Mouse (Mus musculus) CH12.LX (cell line): ENCODE data around the gene Cul9. TPM values are rescaled to one million over a fixed set of nuclear protein-coding genes. Genes with fewer than 3 reads are reported as not detected.

Experiments
- DNase-seq: peaks from one replicate; pipeline ENCODE4 v3.0.0-alpha.2; 2013; ENCODE audit errors: extremely low read depth
- H3K27ac ChIP-seq: 2 replicates; pipeline ENCODE4 v1.5.1; 2012; ENCODE audit warnings: low read depth, mild to moderate bottlenecking, control low read depth, moderate library complexity; ENCODE audit not compliant: insufficient read depth
- H3K27me3 ChIP-seq: replicated peaks from 2 replicates; pipeline ENCODE3; 2012; ENCODE audit warnings: inconsistent platforms
- H3K36me3 ChIP-seq, 2 experiments: replicated peaks in 1 of 2; 2 replicates each; pipeline versions ENCODE3 to v1.6.1; 2012; ENCODE audit warnings: inconsistent platforms in 1 of 2, low read length in 1 of 2, mild to moderate bottlenecking in 1 of 2, mixed read lengths in 1 of 2, moderate library complexity in 1 of 2; ENCODE audit not compliant: control insufficient read depth in 1 of 2, insufficient read depth in 1 of 2
- H3K4me1 ChIP-seq, 2 experiments: 2 replicates each; pipeline ENCODE4 v1.6.1; 2012; ENCODE audit warnings: inconsistent platforms in 1 of 2, moderate library complexity in 1 of 2; ENCODE audit not compliant: insufficient read depth in 2 of 2, control insufficient read depth in 1 of 2
- H3K4me2 ChIP-seq: 2 replicates; pipeline ENCODE4 v1.6.1; 2012; ENCODE audit warnings: low read depth, mild to moderate bottlenecking, control low read depth; ENCODE audit not compliant: poor library complexity, insufficient read depth, severe bottlenecking
- H3K4me3 ChIP-seq, 3 experiments: fragments of 150-350 bp in 1 of 3; sonication (generic) in 1 of 3; replicated peaks in 1 of 3; 2 replicates each; pipeline versions ENCODE3 to v1.5.1; 2011 to 2012; ENCODE audit warnings: low read depth in 2 of 3, low read length in 2 of 3, mild to moderate bottlenecking in 2 of 3, moderate library complexity in 2 of 3, control low read depth in 1 of 3, improper control_type of control experiment in 1 of 3, inconsistent platforms in 1 of 3, mixed read lengths in 1 of 3; ENCODE audit not compliant: poor library complexity in 1 of 3
- H3K79me2 ChIP-seq: replicated peaks from 2 replicates; pipeline ENCODE4 v1.6.1; 2012; ENCODE audit warnings: mild to moderate bottlenecking, moderate library complexity; ENCODE audit not compliant: control insufficient read depth, poor library complexity, insufficient read depth, severe bottlenecking; ENCODE audit errors: extremely low read depth
- H3K9ac ChIP-seq: 2 replicates; pipeline ENCODE4 v1.6.1; 2012; ENCODE audit warnings: low read depth, mild to moderate bottlenecking, control low read depth, moderate library complexity; ENCODE audit not compliant: insufficient read depth
- H3K9me3 ChIP-seq: replicated peaks from 2 replicates; pipeline ENCODE3; 2012; ENCODE audit warnings: low read length, inconsistent platforms, mixed read lengths
- BHLHE40 ChIP-seq: IDR thresholded peaks from 2 replicates; pipeline ENCODE4 v1.6.1; 2011; ENCODE audit warnings: mild to moderate bottlenecking, low read depth, low read length, improper control_type of control experiment
- CHD1 ChIP-seq: IDR thresholded peaks from 2 replicates; pipeline ENCODE4 v1.6.1; 2012; ENCODE audit warnings: low read depth, low read length, improper control_type of control experiment, inconsistent platforms
- CHD2 ChIP-seq: IDR thresholded peaks from 2 replicates; pipeline ENCODE4 v1.6.1; 2011; ENCODE audit warnings: low read length, improper control_type of control experiment
- CTCF ChIP-seq, 2 experiments: IDR thresholded peaks in 1 of 2; conservative IDR thresholded peaks in 1 of 2; 2 replicates each; pipeline ENCODE4 v1.5.1; 2011 to 2012; ENCODE audit warnings: low read depth in 2 of 2, low read length in 2 of 2, improper control_type of control experiment in 1 of 2, inconsistent platforms in 1 of 2, mild to moderate bottlenecking in 1 of 2, moderate library complexity in 1 of 2
- EP300 ChIP-seq: IDR thresholded peaks from 2 replicates; pipeline ENCODE4 v1.6.1; 2011; ENCODE audit warnings: low read length, improper control_type of control experiment
- ETS1 ChIP-seq: conservative IDR thresholded peaks from 2 replicates; pipeline ENCODE4 v1.6.1; 2012; ENCODE audit warnings: low read depth, mild to moderate bottlenecking, inconsistent platforms, low read length, improper control_type of control experiment, moderate library complexity
- GABPA ChIP-seq: IDR thresholded peaks from 2 replicates; pipeline ENCODE4 v1.6.1; 2012; ENCODE audit warnings: low read depth, low read length, improper control_type of control experiment, inconsistent platforms; ENCODE audit not compliant: insufficient replicate concordance
- HCFC1 ChIP-seq: IDR thresholded peaks from 2 replicates; pipeline ENCODE4 v1.6.1; 2012; ENCODE audit warnings: low read depth, mild to moderate bottlenecking, inconsistent platforms, low read length, improper control_type of control experiment
- IRF4 ChIP-seq: IDR thresholded peaks from 2 replicates; pipeline ENCODE4 v1.6.1; 2014; ENCODE audit warnings: low read depth, mild to moderate bottlenecking, inconsistent platforms, low read length, improper control_type of control experiment
- JUN ChIP-seq: IDR thresholded peaks from 2 replicates; pipeline ENCODE4 v1.6.1; 2011; ENCODE audit warnings: low read depth, mild to moderate bottlenecking, low read length, improper control_type of control experiment, moderate library complexity; ENCODE audit not compliant: insufficient read depth
- KAT2A ChIP-seq: IDR thresholded peaks from 2 replicates; pipeline ENCODE4 v1.6.1; 2012; ENCODE audit warnings: low read length, improper control_type of control experiment, inconsistent platforms; ENCODE audit not compliant: insufficient replicate concordance
- MAFK ChIP-seq: IDR thresholded peaks from 2 replicates; pipeline ENCODE4 v1.6.1; 2011; ENCODE audit warnings: low read length, improper control_type of control experiment; ENCODE audit not compliant: insufficient replicate concordance
- MAZ ChIP-seq: IDR thresholded peaks from 2 replicates; pipeline ENCODE4 v1.6.1; 2012; ENCODE audit warnings: low read depth, mild to moderate bottlenecking, inconsistent platforms, low read length, improper control_type of control experiment, moderate library complexity
- MEF2A ChIP-seq: IDR thresholded peaks from 2 replicates; pipeline ENCODE4 v1.6.1; 2014; ENCODE audit warnings: low read depth, mild to moderate bottlenecking, inconsistent platforms, low read length, improper control_type of control experiment, borderline replicate concordance
- MXI1 ChIP-seq: IDR thresholded peaks from 2 replicates; pipeline ENCODE4 v1.6.1; 2011; ENCODE audit warnings: mild to moderate bottlenecking, low read depth, low read length, improper control_type of control experiment
- MYC ChIP-seq: IDR thresholded peaks from 2 replicates; pipeline ENCODE4 v1.6.1; 2011; ENCODE audit warnings: low read depth, mild to moderate bottlenecking, improper control_type of control experiment, low read length
- NELFE ChIP-seq: IDR thresholded peaks from 2 replicates; pipeline ENCODE4 v1.6.1; 2011; ENCODE audit warnings: low read depth, low read length, improper control_type of control experiment
- PAX5 ChIP-seq: IDR thresholded peaks from 2 replicates; pipeline ENCODE4 v1.6.1; 2012; ENCODE audit warnings: low read length, inconsistent platforms, mixed read lengths
- RAD21 ChIP-seq: IDR thresholded peaks from 2 replicates; pipeline ENCODE4 v1.6.1; 2011; ENCODE audit warnings: low read depth, mild to moderate bottlenecking, low read length, improper control_type of control experiment, moderate library complexity
- RCOR1 ChIP-seq: conservative IDR thresholded peaks from 2 replicates; pipeline ENCODE4 v1.6.1; 2012; ENCODE audit warnings: low read depth, mild to moderate bottlenecking, inconsistent platforms, low read length, improper control_type of control experiment
- SIN3A ChIP-seq: IDR thresholded peaks from 2 replicates; pipeline ENCODE4 v1.6.1; 2012; ENCODE audit warnings: low read length, improper control_type of control experiment, inconsistent platforms
- TBP ChIP-seq: conservative IDR thresholded peaks from 2 replicates; pipeline ENCODE4 v1.6.1; 2011; ENCODE audit warnings: low read depth, low read length, improper control_type of control experiment
- TCF12 ChIP-seq: IDR thresholded peaks from 2 replicates; pipeline ENCODE4 v1.6.1; 2014; ENCODE audit warnings: low read depth, mild to moderate bottlenecking, inconsistent platforms, low read length, improper control_type of control experiment
- UBTF ChIP-seq: IDR thresholded peaks from 2 replicates; pipeline ENCODE4 v1.6.1; 2012; ENCODE audit warnings: low read depth, mild to moderate bottlenecking, inconsistent platforms, low read length, improper control_type of control experiment, moderate library complexity
- ZC3H11A ChIP-seq: IDR thresholded peaks from 2 replicates; pipeline ENCODE4 v1.6.1; 2012; ENCODE audit warnings: low read depth, mild to moderate bottlenecking, inconsistent platforms, low read length, improper control_type of control experiment
- ZKSCAN1 ChIP-seq: IDR thresholded peaks from 2 replicates; pipeline ENCODE4 v1.6.1; 2012; ENCODE audit warnings: low read depth, inconsistent platforms, low read length, improper control_type of control experiment, borderline replicate concordance
- ZMIZ1 ChIP-seq: IDR thresholded peaks from 2 replicates; pipeline ENCODE4 v1.6.1; 2012; ENCODE audit warnings: low read depth, mild to moderate bottlenecking, inconsistent platforms, low read length, improper control_type of control experiment
- dilution Hi-C: fragments of 300-500 bp; cut with MboI; formaldehyde crosslinking; loops from 2 replicates; pipeline ENCODE4 v1.14.3; 2020; ENCODE audit warnings: low sequenced_read_pairs; ENCODE audit not compliant: extremely low pct_unique_long_range_greater_than_20kb, extremely low pct_ligation_motif_present
- in situ Hi-C: fragments of 300-500 bp; cut with MboI; formaldehyde crosslinking; loops from 3 replicates; pipeline ENCODE4 v1.14.3; 2019; ENCODE audit warnings: low sequenced_read_pairs, low pct_ligation_motif_present, low pct_unique_long_range_greater_than_20kb, mixed read lengths
- polyA plus RNA-seq: library from polyadenylated mRNA; unstranded; fragments of >175 nt; gene quantifications from 2 replicates; pipeline ENCODE4 v1.2.1, GENCODE M21; 2012; ENCODE audit warnings: low read depth; ENCODE audit not compliant: insufficient read length
- total RNA-seq, 2 experiments: library from RNA; depleted of rRNA; stranded (reverse); fragments of 300-350 nt in 1 of 2; fragments of >200 nt in 1 of 2; gene quantifications; 2 replicates each; pipeline ENCODE4 v1.2.3; 2012 to 2014

Gene Cul9
- total and polyA plus RNA-seq, 3 experiments = 0.08 to 0.27 TPM; not detected in 1

DNA sequence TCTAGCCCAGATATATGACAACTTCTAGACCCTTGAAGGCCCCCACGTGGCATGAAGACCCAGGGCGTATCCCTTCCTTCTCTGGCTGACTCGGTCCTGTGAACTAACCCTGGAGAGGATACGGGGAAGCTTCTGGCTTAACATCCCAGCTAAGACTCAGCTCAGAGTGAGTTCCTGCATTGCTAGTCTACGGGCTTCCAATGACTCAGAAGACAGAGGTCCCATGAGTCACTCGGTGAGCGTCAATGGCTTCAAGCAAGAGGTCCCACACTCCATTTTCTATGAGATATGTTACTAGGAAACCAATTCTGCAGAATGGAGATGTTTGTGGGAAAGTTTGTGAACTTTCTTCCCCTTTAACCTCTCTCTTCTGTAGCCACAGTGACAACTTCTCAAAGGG, 28.3 kb upstream of the Cul9 start:
- H3K36me3 ChIP-seq = no peaks in the 10 kb centered on the region

DNA sequence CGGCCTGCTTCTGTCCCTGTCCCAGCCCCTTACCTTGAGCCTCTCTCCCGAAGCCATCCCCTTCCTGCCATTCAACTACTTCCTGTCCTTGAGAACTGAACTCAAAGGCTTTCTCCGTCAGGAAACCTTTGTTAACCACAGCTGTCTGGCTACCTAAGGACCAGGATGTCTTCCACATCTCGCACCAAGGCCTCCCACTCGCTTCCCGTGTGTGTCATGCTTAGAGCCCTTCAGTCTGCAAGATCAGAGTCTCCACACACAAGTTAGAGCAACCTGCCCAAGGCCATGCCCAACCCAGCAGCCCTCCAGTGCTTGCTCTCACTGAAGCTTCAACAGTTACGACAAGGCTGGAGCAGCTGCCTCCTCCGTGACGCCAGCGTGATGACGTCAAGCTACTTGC, 24.8 kb upstream of the Cul9 start:
- no peaks in the 10 kb centered on the region for H3K79me2 ChIP-seq
- H3K9me3 ChIP-seq = no peaks in the 10 kb centered on the region
- H3K27ac ChIP-seq = no peak overlapping the region
- TF ChIP-seq ZC3H11A (no peak), MEF2A (no peak), PAX5 (no peak), JUN (no peak), ZMIZ1 (no peak), CHD1 (no peak), CHD2 (no peak), MAZ (no peak), GABPA (no peak), MYC (no peak), EP300 (no peak), UBTF (no peak), MXI1 (no peak), SIN3A (no peak), KAT2A (no peak), MAFK (no peak), TCF12 (no peak), RAD21 (no peak)
- H3K36me3 ChIP-seq = no peaks in the 10 kb centered on the region
- H3K27me3 ChIP-seq = no peaks in the 10 kb centered on the region
- H3K4me2 ChIP-seq = no peak overlapping the region
- dilution Hi-C loops = no loop called here
- no peaks in the 10 kb centered on the region for H3K4me1 ChIP-seq
- no peak overlapping the region for H3K4me3 ChIP-seq
- H3K9ac ChIP-seq = no peak overlapping the region
- in situ Hi-C loops = no loop called here
- DNase-seq = no peak

More for the DNA sequence above, 28.3 kb upstream of the Cul9 start:
- no peak for TF ChIP-seq HCFC1
- TF ChIP-seq TBP = no peak
- TF ChIP-seq BHLHE40 = no peak
- TF ChIP-seq SIN3A = no peak
- no peak for TF ChIP-seq MXI1
- no peak for TF ChIP-seq CHD2
- no peak for TF ChIP-seq RCOR1
- TF ChIP-seq NELFE = no peak
- no peak for TF ChIP-seq CHD1
- no peak for TF ChIP-seq RAD21
- no peak for TF ChIP-seq ZC3H11A
- no peak for TF ChIP-seq MAFK
- no peak for TF ChIP-seq KAT2A
- no peak for TF ChIP-seq MYC
- TF ChIP-seq EP300 = no peak
- no peak for TF ChIP-seq CTCF (conservative IDR thresholded peaks at IDR 0.05 in 1 of 2, IDR thresholded peaks at IDR 0.05 in 1 of 2; ENCODE audit: low read depth in 2 of 2, low read length in 2 of 2)
- TF ChIP-seq ZKSCAN1 = no peak
- no peak for TF ChIP-seq ETS1
- no peak for TF ChIP-seq IRF4
- no peak overlapping the region for H3K9ac ChIP-seq
- no peaks in the 10 kb centered on the region for H3K4me1 ChIP-seq
- no peaks in the 10 kb centered on the region for H3K9me3 ChIP-seq
- dilution Hi-C loops = no loop called here
- H3K79me2 ChIP-seq = no peaks in the 10 kb centered on the region
- H3K27me3 ChIP-seq = peaks cover 3% of the 10 kb centered on the region
- in situ Hi-C loops = no loop called here
- no peak overlapping the region for H3K27ac ChIP-seq
- H3K4me3 ChIP-seq = no peak overlapping the region
- no peak overlapping the region for H3K4me2 ChIP-seq
- DNase-seq = no peak
